Mouse (Mus musculus): ENCODE measurements around the gene Ankrd42. TPM values are rescaled to one million over a fixed set of nuclear protein-coding genes. Genes with fewer than 3 reads are reported as not detected.

The Ankrd42 gene
- polyA plus RNA-seq, 1 experiment from 2014 or later = 2.9 TPM

- Histone ChIP-seq H3K4me3 (ENCODE audit: low read length) (no peak overlapping the region), H3K4me1 (ENCODE audit: control insufficient read depth, insufficient read depth, low read length) (no peaks in the 10 kb centered on the region), H3K9me3 (ENCODE audit: control insufficient read depth, low read length) (no peaks in the 10 kb centered on the region), H3K4me2 (ENCODE audit: low read depth, low read length) (no peak overlapping the region), H3K27ac (ENCODE audit: low read length) (no peak overlapping the region), H3K36me3 (ENCODE audit: control insufficient read depth, insufficient read depth, low read length) (no peaks in the 10 kb centered on the region), H3K27me3 (replicated peaks; ENCODE audit: control insufficient read depth, insufficient read depth, low read length) (no peaks in the 10 kb centered on the region), H3K9ac (ENCODE audit: low read depth, low read length) (no peak overlapping the region)
- WGBS = 65% methylated on average over 6 of the region's 6 CpGs
- ATAC-seq = no peak
Measured at GRCm38 (mm10) chr7:92532351-92533036, 104.4 kb downstream of the Ankrd42 start.

Other genes with a start within 250 kb of the Ankrd42 start
- gene Ccdc90b, start 76.0 kb downstream of the Ankrd42 start, polyA plus RNA-seq (2015; fragmentation: Nextera tagmentation; extraction: Ambion mirVana) = 42.5 and 43.9 TPM in 2 replicates
- 15.4 and 15.9 TPM in 2 replicates for gene Pcf11, start 32.8 kb upstream of the Ankrd42 start, polyA plus RNA-seq (2015; fragmentation: Nextera tagmentation; extraction: Ambion mirVana)
- 30.3 and 37.3 TPM in 2 replicates for gene Rab30, start 104.5 kb upstream of the Ankrd42 start, polyA plus RNA-seq (2015; fragmentation: Nextera tagmentation; extraction: Ambion mirVana)
- gene Ddias, start 237.1 kb upstream of the Ankrd42 start, polyA plus RNA-seq (2015; fragmentation: Nextera tagmentation; extraction: Ambion mirVana) = 8.7 and 9.2 TPM in 2 replicates
- gene Prcp, start 237.3 kb upstream of the Ankrd42 start, polyA plus RNA-seq (2015; fragmentation: Nextera tagmentation; extraction: Ambion mirVana) = 22.8 and 25.3 TPM in 2 replicates

All from intestine, embryonic 16.5 days (tissue).